Mouse (Mus musculus): ENCODE measurements at regions not wholly inside any gene's neighbourhood (a gene's known extent, or its start where the extent isn't known, plus 50 kb on each side); places are given as distances from the start of the nearest gene placed in this dataset.
A peak's percentile ranks its signal among the peaks of the same experiment; 100 is the strongest.
"Not testable (repeated sequence)": the region's sequence is repeated elsewhere in the genome, so short reads cannot be mapped to it uniquely, and the experiment has no call there.

- H3K9ac ChIP-seq; H3K27me3 ChIP-seq; ATAC-seq (ENCODE audit: low FRiP score); H3K9me3 ChIP-seq; H3K4me3 ChIP-seq; H3K36me3 ChIP-seq; H3K27ac ChIP-seq; H3K4me1 ChIP-seq (replicated peaks); H3K4me2 ChIP-seq: not testable (repeated sequence)
- 90% methylated on average over 6 of the region's 6 CpGs for WGBS
Measured at GRCm38 (mm10) chr13:50906431-50906830, 194.2 kb upstream of the Spin1 start.

- Histone ChIP-seq H3K4me3 (no peak overlapping the region), H3K9me3 (no peaks in the 10 kb centered on the region), H3K9ac (no peak overlapping the region), H3K36me3 (no peaks in the 10 kb centered on the region), H3K27me3 (no peaks in the 10 kb centered on the region), H3K27ac (no peak overlapping the region), H3K4me1 (replicated peaks) (no peaks in the 10 kb centered on the region), H3K4me2 (no peak overlapping the region)
- ATAC-seq (ENCODE audit: low FRiP score): no peak
- 84% methylated on average over 1 of the region's 1 CpGs for WGBS
Measured at GRCm38 (mm10) chr13:50906910-50907309, 193.8 kb upstream of the Spin1 start.

GRCm38 (mm10) chr13:50912776-50913175 lies 187.9 kb upstream of the Spin1 start:
- H3K4me1 ChIP-seq (replicated peaks); H3K27ac ChIP-seq; H3K4me2 ChIP-seq; H3K9ac ChIP-seq; H3K4me3 ChIP-seq; H3K27me3 ChIP-seq; ATAC-seq (ENCODE audit: low FRiP score); H3K9me3 ChIP-seq; H3K36me3 ChIP-seq: not testable (repeated sequence)
- WGBS: 69% methylated on average over 2 of the region's 2 CpGs

GRCm38 (mm10) chr13:50934017-50934416 lies 166.7 kb upstream of the Spin1 start:
- H3K4me2 ChIP-seq: not testable (repeated sequence)
- WGBS: 89% methylated on average over 3 of the region's 3 CpGs

DNA sequence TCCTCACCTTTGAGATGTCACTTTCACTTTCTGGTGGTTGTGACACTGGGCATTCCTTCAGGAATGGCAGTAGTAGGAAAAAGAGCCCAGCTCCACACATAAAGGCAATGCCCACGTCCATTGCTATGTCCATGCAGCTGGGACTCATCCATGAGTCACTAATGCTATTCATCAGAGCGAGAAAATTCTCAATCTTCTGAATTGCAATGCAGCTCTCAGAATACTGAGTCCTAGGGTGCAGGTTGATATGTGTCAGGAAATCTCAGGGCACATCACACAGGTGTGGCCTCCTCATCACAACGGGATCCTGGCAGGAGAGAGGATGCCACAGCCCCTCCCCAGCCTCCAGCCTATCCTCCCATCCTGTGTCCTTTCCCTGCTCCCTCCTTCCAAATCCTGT lies 158.1 kb upstream of the Spin1 start:
- Histone ChIP-seq H3K27ac (no peak overlapping the region), H3K36me3 (no peaks in the 10 kb centered on the region), H3K27me3 (no peaks in the 10 kb centered on the region), H3K4me2 (no peak overlapping the region), H3K4me1 (replicated peaks) (no peaks in the 10 kb centered on the region), H3K9me3 (no peaks in the 10 kb centered on the region), H3K4me3 (no peak overlapping the region), H3K9ac (no peak overlapping the region)
- WGBS: 73% methylated on average over 3 of the region's 3 CpGs
- ATAC-seq (ENCODE audit: low FRiP score): no peak

More at GRCm38 (mm10) chr13:50934017-50934416, 166.7 kb upstream of the Spin1 start:
- H3K36me3 ChIP-seq; H3K9ac ChIP-seq; H3K27me3 ChIP-seq; H3K4me3 ChIP-seq; H3K4me1 ChIP-seq (replicated peaks); H3K9me3 ChIP-seq; H3K27ac ChIP-seq; ATAC-seq (ENCODE audit: low FRiP score): not testable (repeated sequence)

DNA sequence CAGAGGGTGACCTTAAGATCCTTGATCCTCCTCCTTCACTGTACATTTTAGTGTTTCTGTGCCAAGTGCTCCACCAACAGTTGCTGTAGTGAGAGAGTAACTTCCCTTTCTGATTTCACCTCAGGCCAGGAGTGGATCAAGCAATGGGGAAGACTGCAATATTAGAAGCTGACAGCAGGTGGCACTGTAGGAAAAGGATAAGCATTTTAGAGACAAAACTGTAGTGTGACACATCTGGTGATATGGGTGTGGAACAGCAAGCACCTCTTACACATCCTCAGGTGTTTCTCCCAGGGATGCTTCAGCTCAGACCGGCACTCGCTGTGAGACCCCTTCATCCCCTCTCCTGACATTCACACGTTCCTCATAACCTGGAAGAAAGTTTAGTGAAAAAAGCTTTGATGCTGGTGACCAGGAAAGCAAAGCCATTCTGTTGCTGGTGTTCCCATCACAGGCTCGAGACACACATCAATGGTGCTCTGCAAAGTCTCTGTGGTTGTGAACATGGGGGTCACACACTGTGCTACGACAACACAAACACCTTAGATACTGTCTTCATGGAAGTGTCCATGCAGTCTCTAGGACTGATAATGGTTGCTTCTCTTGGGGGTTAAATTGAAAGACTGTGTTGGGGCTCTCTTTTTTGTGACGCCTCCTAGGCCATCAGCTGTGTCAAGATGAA lies 151.0 kb upstream of the Spin1 start:
- 46% methylated on average over 6 of the region's 6 CpGs for WGBS

GRCm38 (mm10) chr13:50954671-50955070 lies 146.0 kb upstream of the Spin1 start:
- Histone ChIP-seq H3K27me3 (no peaks in the 10 kb centered on the region), H3K9me3 (no peaks in the 10 kb centered on the region), H3K4me2 (no peak overlapping the region), H3K36me3 (no peaks in the 10 kb centered on the region), H3K27ac (no peak overlapping the region), H3K9ac (no peak overlapping the region), H3K4me3 (no peak overlapping the region), H3K4me1 (replicated peaks) (no peaks in the 10 kb centered on the region)
- WGBS: 89% methylated on average over 6 of the region's 6 CpGs
- no peak for ATAC-seq (ENCODE audit: low FRiP score)

More for the DNA sequence above, 151.0 kb upstream of the Spin1 start:
- Histone ChIP-seq H3K27me3 (no peaks in the 10 kb centered on the region), H3K27ac (no peak overlapping the region), H3K4me1 (replicated peaks) (no peaks in the 10 kb centered on the region), H3K9ac (no peak overlapping the region), H3K4me2 (no peak overlapping the region), H3K9me3 (no peaks in the 10 kb centered on the region), H3K4me3 (no peak overlapping the region), H3K36me3 (no peaks in the 10 kb centered on the region)
- peak; percentile 71 for ATAC-seq (ENCODE audit: low FRiP score)

DNA sequence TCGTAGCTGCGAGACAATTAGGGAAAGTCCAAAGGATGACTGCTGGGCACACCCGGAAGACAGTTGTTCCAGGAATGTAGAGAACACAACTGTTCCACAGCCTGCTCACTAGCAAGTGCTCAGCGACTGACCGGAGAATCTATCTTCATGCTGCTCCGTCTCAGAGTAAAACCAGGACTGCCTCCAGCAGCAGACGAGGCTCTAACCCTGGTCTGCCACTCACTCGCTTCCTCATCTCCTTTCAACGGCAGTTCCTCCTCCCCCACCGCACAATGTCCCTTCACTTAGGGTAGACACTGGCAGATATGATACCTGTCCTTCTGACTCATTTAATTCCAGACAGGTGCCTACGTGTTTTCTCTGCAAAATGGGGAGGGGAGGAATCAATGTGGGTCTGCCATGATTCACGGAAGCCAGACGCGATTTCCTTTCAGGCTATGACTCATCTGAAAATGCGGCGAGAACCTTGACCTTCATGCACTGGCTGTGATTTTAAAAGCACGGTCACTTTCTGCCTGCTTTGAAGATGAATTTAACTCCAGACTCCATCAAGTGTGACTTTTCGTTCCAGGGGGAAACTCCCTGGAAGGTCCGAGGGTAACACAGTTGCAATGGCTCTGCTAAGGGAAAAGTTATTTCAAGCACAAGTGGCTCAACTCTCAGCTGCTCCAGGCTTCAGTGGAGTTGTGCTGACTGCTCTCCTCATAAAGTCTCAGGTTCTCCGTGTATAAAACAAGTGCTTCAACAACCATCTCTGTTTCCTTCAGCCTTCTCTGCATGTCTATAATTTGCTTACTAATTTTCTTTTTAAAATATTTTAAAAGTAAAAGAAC lies 142.4 kb upstream of the Spin1 start:
- Histone ChIP-seq H3K9me3 (no peaks in the 10 kb centered on the region), H3K4me1 (replicated peaks) (no peaks in the 10 kb centered on the region), H3K4me3 (no peak overlapping the region), H3K4me2 (0 out of 2 replicates have a peak overlapping the region, but pooled peaks have one; percentile 7), H3K9ac (no peak overlapping the region), H3K27me3 (no peaks in the 10 kb centered on the region), H3K36me3 (no peaks in the 10 kb centered on the region), H3K27ac (no peak overlapping the region)
- 71% methylated on average over 20 of the region's 20 CpGs for WGBS
- ATAC-seq (ENCODE audit: low FRiP score): no peak

DNA sequence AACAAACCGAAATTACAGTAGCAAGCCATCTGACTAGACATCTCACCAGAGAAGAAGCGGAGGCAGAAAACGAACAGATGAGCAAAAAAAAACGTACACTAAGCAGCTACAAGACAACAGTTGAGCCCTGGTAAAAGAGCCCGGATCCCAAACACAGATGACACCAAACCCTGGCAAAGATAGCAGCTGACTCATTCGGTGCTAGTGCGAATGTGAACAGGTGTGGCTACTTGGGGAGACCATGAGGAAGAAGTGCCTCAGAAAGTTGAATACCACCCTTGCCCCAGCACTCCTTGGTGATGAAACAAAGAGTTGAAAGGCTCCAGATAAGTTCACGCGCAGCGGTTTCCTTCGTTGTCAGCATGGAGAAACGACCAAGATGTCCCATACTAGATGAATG lies 139.8 kb upstream of the Spin1 start:
- Histone ChIP-seq H3K27ac (no peak overlapping the region), H3K9ac (no peak overlapping the region), H3K4me1 (replicated peaks) (no peaks in the 10 kb centered on the region), H3K36me3 (no peaks in the 10 kb centered on the region), H3K9me3 (no peaks in the 10 kb centered on the region), H3K27me3 (no peaks in the 10 kb centered on the region), H3K4me3 (no peak overlapping the region), H3K4me2 (no peak overlapping the region)
- WGBS: 88% methylated on average over 12 of the region's 12 CpGs
- ATAC-seq (ENCODE audit: low FRiP score): no peak

DNA sequence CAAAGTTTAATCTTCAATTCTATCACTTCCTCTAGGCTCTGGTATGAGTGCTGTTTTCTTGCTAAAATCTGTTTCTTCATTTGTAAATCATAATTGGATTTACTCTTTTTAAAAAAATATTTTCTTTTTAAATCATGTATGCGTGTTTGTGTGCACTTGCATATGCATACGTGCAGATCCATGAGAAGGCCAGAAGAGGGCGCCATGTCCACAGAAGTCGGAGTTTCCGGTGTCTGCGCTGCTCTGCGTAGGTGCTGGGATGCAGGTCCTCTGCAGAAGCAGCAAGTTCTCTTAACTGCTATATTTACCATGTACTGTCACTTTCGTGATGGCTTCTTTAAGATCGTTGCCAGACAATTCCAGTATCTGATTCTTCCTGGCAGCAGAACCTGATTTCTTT lies 136.6 kb upstream of the Spin1 start:
- no peak overlapping the region for H3K27ac ChIP-seq
- no peaks in the 10 kb centered on the region for H3K36me3 ChIP-seq
- no peak for ATAC-seq (ENCODE audit: low FRiP score)
- no peak overlapping the region for H3K9ac ChIP-seq
- 78% methylated on average over 9 of the region's 9 CpGs for WGBS
- H3K27me3 ChIP-seq: no peaks in the 10 kb centered on the region
- no peaks in the 10 kb centered on the region for H3K9me3 ChIP-seq
- no peak overlapping the region for H3K4me2 ChIP-seq
- no peaks in the 10 kb centered on the region for H3K4me1 ChIP-seq (replicated peaks)
- H3K4me3 ChIP-seq: no peak overlapping the region

- not testable (repeated sequence) for ATAC-seq (ENCODE audit: low FRiP score); H3K9ac ChIP-seq; H3K4me1 ChIP-seq (replicated peaks); H3K36me3 ChIP-seq; H3K27me3 ChIP-seq; H3K4me2 ChIP-seq; H3K4me3 ChIP-seq; H3K27ac ChIP-seq; H3K9me3 ChIP-seq
- 78% methylated on average over 7 of the region's 7 CpGs for WGBS
Measured at GRCm38 (mm10) chr13:50965041-50965440, 135.6 kb upstream of the Spin1 start.

- 71% methylated on average over 4 of the region's 4 CpGs for WGBS
Measured at GRCm38 (mm10) chr13:50965678-50966077, 135.0 kb upstream of the Spin1 start.

GRCm38 (mm10) chr13:50966826-50967225 lies 133.9 kb upstream of the Spin1 start:
- Histone ChIP-seq H3K27me3 (no peaks in the 10 kb centered on the region), H3K36me3 (no peaks in the 10 kb centered on the region), H3K4me1 (replicated peaks) (peaks cover 3% of the 10 kb centered on the region; the same call in 1 of the 2 replicates), H3K4me3 (no peak overlapping the region), H3K27ac (no peak overlapping the region), H3K9ac (no peak overlapping the region), H3K4me2 (no peak overlapping the region), H3K9me3 (no peaks in the 10 kb centered on the region)
- WGBS: 82% methylated on average over 2 of the region's 2 CpGs
- ATAC-seq (ENCODE audit: low FRiP score): no peak

More at GRCm38 (mm10) chr13:50965678-50966077, 135.0 kb upstream of the Spin1 start:
- H3K4me1 ChIP-seq (replicated peaks): no peaks in the 10 kb centered on the region
- no peaks in the 10 kb centered on the region for H3K27me3 ChIP-seq
- no peak overlapping the region for H3K27ac ChIP-seq
- H3K36me3 ChIP-seq: no peaks in the 10 kb centered on the region
- no peak overlapping the region for H3K4me2 ChIP-seq
- ATAC-seq (ENCODE audit: low FRiP score): no peak
- no peak overlapping the region for H3K4me3 ChIP-seq
- no peaks in the 10 kb centered on the region for H3K9me3 ChIP-seq
- no peak overlapping the region for H3K9ac ChIP-seq

Measured in hindbrain, embryonic 13.5 days (tissue).